Mouse (Mus musculus) embryo, embryonic 9.5 days (tissue): ENCODE measurements around the gene Rassf2.

Source experiments
- DNase-seq: peaks from one replicate; pipeline ENCODE4 v3.0.0-alpha.2; 2017; ENCODE audit errors: extremely low spot score

Gene Rassf2

DNA sequence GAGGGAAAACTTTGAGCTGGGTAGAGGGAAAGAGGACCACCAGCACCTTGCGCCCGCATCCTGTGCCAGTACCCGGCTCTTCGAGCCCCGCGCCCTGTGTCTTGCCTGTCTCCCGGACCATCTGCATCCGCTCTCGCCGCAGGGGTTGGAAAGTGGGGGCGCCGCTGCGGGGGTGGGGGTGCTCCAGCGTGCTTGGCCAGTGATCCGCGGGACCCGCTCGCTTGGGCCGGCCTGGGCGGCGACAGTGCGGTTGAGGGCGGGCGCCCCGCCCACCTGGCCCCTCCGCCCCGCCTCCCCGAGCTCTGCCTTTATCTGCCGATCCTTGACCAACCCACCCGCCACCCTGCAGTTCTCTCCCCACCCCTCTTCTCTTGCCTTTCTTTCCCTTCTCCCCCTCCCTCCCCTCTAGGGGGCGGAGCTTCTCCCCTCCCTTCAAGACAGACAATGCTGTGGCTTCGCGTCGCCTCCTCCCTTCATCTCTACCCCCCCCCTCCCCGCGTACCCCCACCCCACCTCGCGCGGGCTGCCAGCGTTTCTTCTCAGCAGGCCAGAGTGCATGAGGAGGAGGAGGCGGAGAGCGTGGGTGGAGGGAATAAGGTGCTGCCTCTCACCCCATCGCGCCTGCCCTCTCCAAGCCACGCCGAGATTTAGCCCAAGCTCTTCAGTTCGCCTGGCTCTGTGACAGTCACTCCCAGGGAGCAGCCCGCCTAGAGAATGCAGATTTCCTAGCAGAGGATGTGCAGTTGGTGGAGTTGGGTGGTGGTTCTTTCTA, at the start of gene Rassf2:
TSS of gene Rassf2 (minus strand) at position 613 of the 772 bp plus-strand sequence.
- peak; percentile 96 for DNase-seq

- DNase-seq, result no peak
These were observed 49.1 kb upstream of the Rassf2 start for GRCm38 (mm10) chr2:132079139-132079538.

- DNase-seq, result no peak
These were observed 43.0 kb upstream of the Rassf2 start for GRCm38 (mm10) chr2:132073052-132073451.

- no peak for DNase-seq
These were observed 40.1 kb upstream of the Rassf2 start for GRCm38 (mm10) chr2:132069985-132070735.

DNA sequence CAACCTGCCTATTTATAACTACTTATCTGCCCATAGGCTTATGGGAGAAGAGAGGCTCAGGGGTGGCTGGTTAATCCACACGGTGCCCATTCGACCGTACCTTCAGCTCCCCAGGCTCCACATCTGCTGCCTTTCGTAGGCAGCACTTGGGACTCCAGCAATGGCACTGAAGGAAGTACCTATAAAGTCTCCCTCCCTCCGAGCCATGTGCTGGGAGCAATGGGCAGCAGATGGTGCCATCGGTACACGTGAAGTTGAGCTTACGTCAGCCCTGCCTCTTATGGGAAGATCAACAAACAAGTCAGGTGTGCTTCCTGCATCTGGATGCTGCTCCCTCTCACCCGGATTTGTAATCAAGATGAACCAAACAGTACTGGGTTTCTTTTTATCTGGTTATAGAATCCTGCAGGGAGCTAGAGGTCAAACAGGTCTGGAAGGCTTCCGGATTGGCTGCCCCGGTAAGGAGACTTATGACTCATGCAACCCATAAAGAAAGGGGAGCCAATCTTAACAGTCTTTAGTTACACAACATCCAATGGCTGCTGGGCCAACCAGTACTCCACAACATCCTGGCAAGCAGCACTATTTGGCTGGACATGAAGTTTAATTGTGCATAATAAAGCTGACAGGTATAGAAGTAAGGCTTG, 34.2 kb upstream of the Rassf2 start:
- DNase-seq, result no peak

DNA sequence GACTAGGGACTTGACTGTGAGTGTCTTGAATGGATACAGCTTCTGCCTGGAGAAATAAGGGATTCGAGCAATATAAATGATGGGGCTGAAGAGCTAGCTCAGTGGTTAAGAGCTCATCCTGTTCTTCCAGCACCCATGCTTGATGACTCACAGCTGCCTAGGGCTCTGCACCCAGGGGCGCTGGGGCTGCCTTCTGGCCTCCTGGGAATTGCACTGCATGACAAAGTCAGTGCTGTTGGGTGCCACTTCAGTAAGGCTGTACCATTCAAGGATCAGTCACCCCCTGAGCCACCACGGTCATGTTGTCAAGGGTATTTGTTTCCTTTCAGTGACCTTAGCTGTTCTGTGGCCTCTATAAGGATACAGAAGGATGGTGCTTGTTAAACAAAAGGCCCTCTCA, 33.7 kb upstream of the Rassf2 start:
- no peak for DNase-seq

- no peak for DNase-seq
These were observed 31.8 kb upstream of the Rassf2 start for GRCm38 (mm10) chr2:132061884-132062283.

GRCm38 (mm10) chr2:132059919-132060318, 29.9 kb upstream of the Rassf2 start:
- DNase-seq, result no peak

- DNase-seq, result no peak
These were observed 25.3 kb upstream of the Rassf2 start for GRCm38 (mm10) chr2:132055349-132055753.

DNA sequence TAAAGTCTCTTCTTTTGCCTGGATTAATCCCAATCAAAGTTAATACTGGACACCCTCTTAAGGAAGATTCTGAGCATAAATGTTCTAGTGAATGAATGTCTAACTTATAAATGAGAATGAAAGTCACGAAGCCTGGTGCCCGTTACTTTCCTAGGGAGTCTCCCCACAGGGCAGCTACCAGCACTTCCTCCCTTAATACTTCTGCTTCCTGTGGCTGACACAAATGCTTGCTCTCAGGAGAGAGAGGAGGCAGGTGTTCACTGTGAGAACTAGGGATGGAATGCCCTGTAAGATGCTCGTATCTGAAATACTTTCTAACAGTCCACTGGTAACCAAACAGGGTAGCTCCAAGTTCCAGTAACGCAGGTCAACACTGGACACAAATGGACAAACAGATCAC, 23.8 kb upstream of the Rassf2 start:
- no peak for DNase-seq

DNA sequence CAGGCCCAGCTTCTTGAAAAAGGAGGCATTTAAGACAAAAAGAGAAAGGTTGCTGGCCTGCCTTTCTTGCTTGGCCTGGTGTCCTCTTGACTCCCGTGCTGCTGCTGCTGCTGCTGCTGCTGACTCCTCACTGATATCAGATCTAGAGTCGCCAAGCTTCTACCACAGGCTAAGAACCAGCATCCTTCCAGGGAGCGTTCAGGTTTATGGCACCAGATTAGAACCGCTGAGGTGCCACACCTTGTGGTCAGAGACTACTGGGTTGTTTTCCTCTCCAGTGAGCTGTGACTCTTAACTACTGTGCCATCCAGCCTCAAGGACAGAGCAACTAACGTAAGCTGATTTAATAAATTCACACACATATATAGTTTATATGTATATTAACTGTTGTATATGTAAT, 21.7 kb upstream of the Rassf2 start:
- DNase-seq, result no peak

GRCm38 (mm10) chr2:132049921-132050320, 19.9 kb upstream of the Rassf2 start:
- no peak for DNase-seq

DNA sequence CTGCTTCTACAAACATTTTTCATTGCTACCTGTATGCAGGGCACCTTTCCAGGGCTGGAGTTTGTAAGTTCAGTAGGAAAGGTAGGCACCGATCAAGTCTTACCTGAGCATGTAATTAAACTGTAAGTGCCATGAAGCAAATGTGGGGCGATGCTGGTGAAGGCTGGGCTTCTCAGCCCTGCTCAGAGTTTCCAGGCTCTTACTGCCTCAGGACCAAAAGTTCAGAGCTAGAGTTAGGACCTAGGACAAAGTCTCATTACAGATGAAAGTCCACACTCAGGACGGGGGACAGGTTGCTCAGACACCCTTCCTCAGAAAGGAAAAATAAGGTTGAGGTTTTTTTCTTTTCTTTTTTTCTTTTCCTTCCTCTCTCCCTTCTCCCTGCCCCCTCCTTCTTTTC, 19.4 kb upstream of the Rassf2 start:
- DNase-seq, result no peak

GRCm38 (mm10) chr2:132048143-132048772, 18.2 kb upstream of the Rassf2 start:
- no peak for DNase-seq

- no peak for DNase-seq
These were observed 17.3 kb upstream of the Rassf2 start for GRCm38 (mm10) chr2:132047364-132047763.

DNA sequence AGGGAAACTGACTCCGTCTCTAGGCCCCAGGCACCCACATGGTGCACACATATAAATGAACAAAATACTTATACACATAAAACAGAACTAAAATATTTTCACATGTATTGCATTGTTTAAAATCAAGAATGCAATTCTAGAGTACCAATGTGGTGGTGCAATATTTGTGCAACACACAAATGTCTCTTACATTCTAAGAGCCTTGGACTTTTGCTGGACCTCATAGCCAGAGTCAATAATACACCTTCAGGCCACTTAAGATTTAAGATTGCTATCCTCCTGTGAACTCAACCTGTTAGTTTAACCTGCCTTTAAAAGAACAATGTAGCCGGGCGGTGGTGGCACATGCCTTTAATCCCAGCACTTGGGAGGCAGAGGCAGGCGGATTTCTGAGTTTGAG, 16.6 kb upstream of the Rassf2 start:
- no peak for DNase-seq

DNA sequence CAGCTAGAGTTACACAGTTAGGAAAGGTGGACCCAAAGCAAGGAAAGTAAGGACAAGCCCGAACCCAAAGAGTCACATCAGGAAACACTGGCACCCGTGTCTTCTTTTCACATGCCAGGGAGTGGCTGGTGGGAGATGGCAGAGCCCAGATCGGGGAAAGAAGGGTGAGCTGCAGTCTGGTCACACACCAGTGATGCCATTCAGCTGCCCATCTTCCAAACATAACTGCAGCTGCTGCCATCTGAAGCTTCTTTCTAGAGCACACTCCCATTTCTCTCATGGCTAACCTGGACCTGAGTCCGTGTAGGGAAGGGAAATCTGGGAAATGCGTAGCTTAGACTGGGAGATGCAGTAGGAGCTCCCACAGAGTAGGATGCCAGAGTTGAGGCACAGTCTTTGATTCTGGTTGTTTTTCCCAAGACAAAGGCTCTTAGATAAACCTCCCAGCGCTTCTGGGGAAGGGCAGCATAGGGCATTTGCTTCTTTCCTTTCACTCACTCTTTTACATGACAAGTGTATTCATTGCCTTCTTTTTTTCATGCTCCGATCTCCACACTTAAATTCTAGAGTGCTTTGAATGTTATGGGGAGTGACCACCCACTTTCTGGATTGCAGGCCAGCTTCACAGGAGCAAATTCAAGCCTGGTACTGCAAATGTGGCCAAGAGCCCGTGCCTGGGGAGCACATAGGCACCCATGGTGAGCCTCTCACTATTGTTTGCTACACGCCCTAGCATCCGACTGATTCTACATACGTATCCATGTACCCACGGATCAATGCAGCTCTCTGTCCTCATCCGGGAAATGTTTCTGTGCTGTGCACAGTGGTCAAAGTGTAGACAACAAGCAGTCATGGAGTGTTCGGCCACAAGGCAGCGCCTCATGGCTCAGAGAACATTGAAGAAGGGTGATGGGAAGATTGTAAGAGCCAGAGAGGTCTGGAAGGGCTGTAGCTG, 14.5 kb upstream of the Rassf2 start:
- no peak for DNase-seq

GRCm38 (mm10) chr2:132043101-132043621, 13.1 kb upstream of the Rassf2 start:
- DNase-seq, result no peak

- no peak for DNase-seq
These were observed 9.8 kb upstream of the Rassf2 start for GRCm38 (mm10) chr2:132039894-132040293.

DNA sequence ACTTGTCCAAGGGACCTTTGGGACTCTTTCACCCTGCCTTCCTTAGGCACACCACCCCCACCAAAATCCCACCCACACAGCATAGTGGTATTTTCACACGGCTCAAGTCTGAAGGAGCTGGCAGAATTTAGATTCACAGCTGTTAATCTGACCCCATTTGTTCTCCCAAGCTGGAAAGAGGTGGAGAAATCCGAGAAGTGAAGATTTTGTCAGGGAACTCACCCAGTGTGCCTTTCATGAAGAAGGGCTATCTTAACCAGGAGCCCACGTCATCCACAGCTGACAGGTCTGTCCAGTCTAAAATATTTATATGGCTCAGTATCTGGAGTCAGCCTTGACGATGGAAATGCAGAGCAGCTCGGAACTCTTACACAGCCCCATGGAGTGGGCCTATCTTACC, 6.3 kb upstream of the Rassf2 start:
- DNase-seq, result no peak

- DNase-seq, result no peak
These were observed 5.4 kb upstream of the Rassf2 start for GRCm38 (mm10) chr2:132035470-132035835.
